Mouse (Mus musculus): Measurements from ENCODE around the gene 1110032F04Rik. TPM values are rescaled to one million over a fixed set of nuclear protein-coding genes. Genes with fewer than 3 reads are reported as not detected.

The 1110032F04Rik gene
- total and polyA plus RNA-seq, 2 experiments from 2014 or later: 2.1 to 3.7 TPM

DNA sequence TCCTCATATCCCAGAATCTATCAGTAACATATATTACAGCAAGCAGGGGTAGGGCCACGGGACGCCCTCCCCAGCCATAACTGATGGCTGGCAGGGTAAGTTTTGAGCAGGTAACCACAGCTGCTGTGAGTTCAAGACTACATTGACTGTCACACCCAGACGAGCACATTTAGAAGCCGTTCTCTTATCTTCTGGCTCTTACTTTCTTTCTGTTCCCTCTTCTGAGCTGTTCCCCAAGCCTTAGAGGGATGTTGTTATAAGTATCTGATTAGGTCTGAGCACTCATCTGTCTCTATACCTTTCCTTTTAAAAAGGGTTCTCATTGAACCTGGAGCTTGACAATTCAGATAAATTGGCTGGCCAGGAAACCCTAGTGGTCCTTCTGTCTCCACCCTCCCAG is 38.1 kb downstream of the 1110032F04Rik start:
- H3K4me3 ChIP-seq (ENCODE audit: low read depth, low read length): no peak overlapping the region
- no peaks in the 10 kb centered on the region for H3K9me3 ChIP-seq (replicated peaks; ENCODE audit: control insufficient read depth, low read length)
- no peak overlapping the region for H3K27ac ChIP-seq (ENCODE audit: low read depth)
- no peaks in the 10 kb centered on the region for H3K4me1 ChIP-seq (ENCODE audit: control insufficient read depth, insufficient read depth)
- TF ChIP-seq EP300 (IDR thresholded peaks at IDR 0.05; ENCODE audit: low read depth) (no peak), CTCF (IDR thresholded peaks at IDR 0.05; ENCODE audit: low read depth) (no peak)
- H3K4me2 ChIP-seq (ENCODE audit: low read depth, low read length): no peak overlapping the region
- peaks cover 8% of the 10 kb centered on the region; the same call in 1 of the 2 replicates for H3K36me3 ChIP-seq (replicated peaks; ENCODE audit: control insufficient read depth, insufficient read depth, low read length)
- no peak overlapping the region for H3K9ac ChIP-seq (replicated peaks; ENCODE audit: low read depth, low read length)
- ATAC-seq (ENCODE audit: insufficient read depth, low read depth) (no peak), DNase-seq (ENCODE audit: low spot score) (no peak)
- H3K27me3 ChIP-seq (ENCODE audit: control insufficient read depth, insufficient read depth, low read length): no peaks in the 10 kb centered on the region
- WGBS: 69% methylated on average over 4 of the region's 4 CpGs

Other genes with a start within 250 kb of the 1110032F04Rik start
- not detected in 2 replicates for gene Il12a, start 178.9 kb upstream of the 1110032F04Rik start, total RNA-seq (2014; rRNA removed; ENCODE audit: low replicate concordance)
- 0.12 and 0.21 TPM in 2 replicates for gene Il12a, start 178.9 kb upstream of the 1110032F04Rik start, polyA plus RNA-seq (2015; fragmentation: Nextera tagmentation; extraction: Ambion mirVana)
- 3.2 and 13.6 TPM in 2 replicates for gene Ift80, start 135.0 kb downstream of the 1110032F04Rik start, total RNA-seq (2014; rRNA removed; ENCODE audit: low replicate concordance)
- gene Ift80, start 135.0 kb downstream of the 1110032F04Rik start, polyA plus RNA-seq (2015; fragmentation: Nextera tagmentation; extraction: Ambion mirVana): 2.8 and 3.0 TPM in 2 replicates
- 32.8 and 52.5 TPM in 2 replicates for gene Smc4, start 135.2 kb downstream of the 1110032F04Rik start, total RNA-seq (2014; rRNA removed; ENCODE audit: low replicate concordance)
- 77.1 and 80.2 TPM in 2 replicates for gene Smc4, start 135.2 kb downstream of the 1110032F04Rik start, polyA plus RNA-seq (2015; fragmentation: Nextera tagmentation; extraction: Ambion mirVana)
- 8.6 and 19.1 TPM in 2 replicates for gene Trim59, start 175.2 kb downstream of the 1110032F04Rik start, total RNA-seq (2014; rRNA removed; ENCODE audit: low replicate concordance)
- gene Trim59, start 175.2 kb downstream of the 1110032F04Rik start, polyA plus RNA-seq (2015; fragmentation: Nextera tagmentation; extraction: Ambion mirVana): 19.6 and 22.7 TPM in 2 replicates